Mouse (Mus musculus) intestine, postnatal 0 days (tissue): Measurements from ENCODE around the gene Wdr81. TPM values are rescaled to one million over a fixed set of nuclear protein-coding genes. Genes with fewer than 3 reads are reported as not detected.

ENCODE experiments used
- ATAC-seq: fragments of 200-750 bp; cut with Nextera tagmentation; 2 replicates; pipeline ENCODE4 v1.8.0; 2017; ENCODE audit warnings: mild to moderate bottlenecking, moderate TSS enrichment, moderate library complexity
- H3K27ac ChIP-seq: fragments of 300-500 bp; sonication (generic); 2 replicates; pipeline ENCODE4 v1.5.1; 2014; ENCODE audit warnings: mild to moderate bottlenecking, low read depth, low read length, moderate library complexity
- H3K27me3 ChIP-seq: fragments of 300-500 bp; sonication (generic); replicated peaks from 2 replicates; pipeline ENCODE4 v1.6.1; 2014; ENCODE audit warnings: low read length, mixed read lengths; ENCODE audit not compliant: control insufficient read depth, insufficient read depth
- H3K36me3 ChIP-seq: fragments of 300-500 bp; sonication (generic); 2 replicates; pipeline ENCODE4 v1.6.1; 2014; ENCODE audit warnings: mild to moderate bottlenecking, moderate library complexity; ENCODE audit not compliant: control insufficient read depth, insufficient read depth
- H3K4me1 ChIP-seq: fragments of 300-500 bp; sonication (generic); replicated peaks from 2 replicates; pipeline ENCODE4 v1.6.1; 2014; ENCODE audit warnings: antibody characterized with exemption, low read length, mixed read lengths; ENCODE audit not compliant: control insufficient read depth, insufficient read depth
- H3K4me2 ChIP-seq: fragments of 300-500 bp; sonication (generic); replicated peaks from 2 replicates; pipeline ENCODE4 v1.6.1; 2014; ENCODE audit warnings: low read depth, mild to moderate bottlenecking, moderate library complexity
- H3K4me3 ChIP-seq: fragments of 300-500 bp; sonication (generic); 2 replicates; pipeline ENCODE4 v1.5.1; 2014; ENCODE audit warnings: low read depth, low read length
- H3K9ac ChIP-seq: fragments of 300-500 bp; sonication (generic); 2 replicates; pipeline ENCODE4 v1.6.1; 2014; ENCODE audit warnings: mild to moderate bottlenecking, low read depth, low read length
- H3K9me3 ChIP-seq: fragments of 300-500 bp; sonication (generic); 2 replicates; pipeline ENCODE4 v1.6.1; 2016; ENCODE audit warnings: mixed run types; ENCODE audit not compliant: control insufficient read depth
- CTCF ChIP-seq: sonication (generic); IDR thresholded peaks from 2 replicates; pipeline ENCODE4 v1.5.1; 2016; ENCODE audit warnings: low read depth, mild to moderate bottlenecking, control low read depth, antibody characterized with exemption, moderate library complexity
- WGBS: fragments of 180-500 bp; shearing (Covaris S2); extraction: QIAGEN DNeasy Blood & Tissue Kit; methylation state at CpG from one replicate; pipeline ENCODE4 v1.1.7; 2014; 5-methylcytosine and 5-hydroxymethylcytosine counted together
- polyA plus RNA-seq: library from polyadenylated mRNA; unstranded; fragments of >200 nt; fragmentation: Nextera tagmentation; extraction: Ambion mirVana; gene quantifications from 2 replicates; pipeline ENCODE4 v1.2.1, GENCODE M21; 2015

Wdr81 gene
- polyA plus RNA-seq, 1 experiment from 2014 or later: 8.8 TPM

- Histone ChIP-seq H3K4me3 (peak overlapping the region; percentile 87), H3K9me3 (no peaks in the 10 kb centered on the region), H3K36me3 (peaks cover 19% of the 10 kb centered on the region), H3K4me2 (peak overlapping the region; percentile 91), H3K4me1 (0 out of 2 replicates have a peak, but pooled peaks cover 10% of the 10 kb centered on the region), H3K27me3 (no peaks in the 10 kb centered on the region), H3K27ac (peak overlapping the region; percentile 97), H3K9ac (peak overlapping the region; percentile 92)
- ATAC-seq: peak; percentile 41
- no peak for TF ChIP-seq CTCF
- 3% methylated on average over 16 of the region's 16 CpGs for WGBS
Observed at GRCm38 (mm10) chr11:75462253-75462783, 7.8 kb upstream of the Wdr81 start.

GRCm38 (mm10) chr11:75461743-75462252, 7.3 kb upstream of the Wdr81 start:
- TF ChIP-seq CTCF: no peak
- under 1% methylated on average over 30 of the region's 30 CpGs for WGBS
- peak overlapping the region; percentile 91 for H3K4me2 ChIP-seq
- H3K36me3 ChIP-seq: peaks cover 19% of the 10 kb centered on the region
- 0 out of 2 replicates have a peak, but pooled peaks cover 10% of the 10 kb centered on the region for H3K4me1 ChIP-seq
- H3K9ac ChIP-seq: peak overlapping the region; percentile 92
- H3K9me3 ChIP-seq: no peaks in the 10 kb centered on the region
- 0 out of 2 replicates have a peak, but pooled peaks have one; percentile 1 for ATAC-seq
- H3K27ac ChIP-seq: peak overlapping the region; percentile 97
- no peaks in the 10 kb centered on the region for H3K27me3 ChIP-seq
- peak overlapping the region; percentile 87 for H3K4me3 ChIP-seq

DNA sequence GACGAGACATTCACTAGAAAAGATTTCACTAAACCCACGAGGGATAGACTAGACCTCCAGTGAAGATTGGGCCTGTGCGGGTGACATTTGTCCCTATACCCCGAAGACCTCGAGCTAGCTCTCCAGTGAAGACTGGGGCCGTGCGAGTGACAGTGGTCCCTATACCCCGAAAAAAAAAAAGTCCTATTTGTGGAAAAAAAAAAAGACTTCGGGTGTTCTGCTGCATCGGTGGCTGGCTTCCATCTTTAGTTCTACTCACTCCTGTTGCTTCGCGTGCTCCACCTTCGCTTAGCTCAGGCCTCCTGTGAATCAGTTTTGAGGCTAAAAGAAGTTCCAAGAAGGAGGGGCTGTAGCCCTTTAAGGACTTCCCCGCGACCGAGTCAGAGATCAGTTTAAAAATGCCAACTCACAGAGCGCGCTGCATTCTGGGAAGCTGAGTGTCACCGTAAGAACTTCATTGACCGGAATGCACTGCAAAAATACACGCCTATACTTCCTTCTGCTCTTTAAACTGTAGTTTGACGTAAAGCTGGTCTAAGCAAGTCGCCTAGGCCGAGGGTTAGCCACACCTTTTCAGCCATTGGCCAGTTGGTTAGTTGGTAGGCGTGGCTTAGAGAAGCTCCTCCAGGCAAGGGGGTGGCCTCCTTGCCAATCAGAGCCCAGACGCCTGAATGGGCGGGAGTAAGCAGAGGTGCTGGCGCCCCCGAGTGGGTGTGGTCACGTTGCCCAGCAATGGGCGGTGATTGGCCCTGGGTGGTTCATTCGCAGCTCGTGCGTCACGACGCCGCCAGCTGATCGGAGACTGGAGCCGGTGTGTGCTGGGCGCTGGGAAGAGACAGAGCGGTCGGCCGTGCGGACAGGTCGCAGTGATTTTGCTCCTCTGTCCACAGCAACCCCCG, 6.6 kb upstream of the Wdr81 start, which contains the start of gene Tlcd2:
Tlcd2 (plus strand) TSS at position 872 of the 899 bp plus-strand sequence.
- Histone ChIP-seq H3K4me1 (0 out of 2 replicates have a peak, but pooled peaks cover 10% of the 10 kb centered on the region), H3K4me2 (peak within 1 kb of the TSS; percentile 91), H3K36me3 (peaks cover 19% of the 10 kb centered on the region), H3K27me3 (no peaks in the 10 kb centered on the region), H3K9ac (peak within 1 kb of the TSS; percentile 92), H3K27ac (peak within 1 kb of the TSS; percentile 97), H3K9me3 (no peaks in the 10 kb centered on the region), H3K4me3 (peak within 1 kb of the TSS; percentile 87)
- whole genome bisulfite sequencing: under 1% methylated on average over 46 of the region's 46 CpGs
- ATAC-seq: peak; percentile 84
- TF ChIP-seq CTCF: peak; percentile 27; the same call in 1 of the 2 replicates

- no peaks in the 10 kb centered on the region for H3K9me3 ChIP-seq
Observed at GRCm38 (mm10) chr11:75460103-75460843, 5.8 kb upstream of the Wdr81 start.

DNA sequence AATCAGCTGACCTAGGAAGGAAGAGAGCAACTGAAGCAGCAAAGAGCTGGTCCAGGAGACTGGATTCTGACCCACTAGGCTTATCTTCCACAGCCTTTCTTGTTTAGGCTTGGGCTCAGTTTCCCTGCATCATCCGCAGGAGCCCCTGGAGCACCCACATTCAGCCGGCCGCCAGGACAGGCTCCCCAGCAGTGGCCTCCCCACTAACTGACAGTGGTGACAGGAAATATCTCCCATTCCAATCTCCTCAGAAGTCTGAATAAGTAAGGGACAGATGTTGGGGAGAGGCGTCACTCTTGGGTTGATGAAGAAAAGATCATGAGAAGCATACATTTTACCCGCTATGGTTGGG, 5.2 kb upstream of the Wdr81 start:
- Histone ChIP-seq H3K4me1 (0 out of 2 replicates have a peak, but pooled peaks cover 9% of the 10 kb centered on the region), H3K4me2 (peak overlapping the region; percentile 67), H3K27me3 (no peaks in the 10 kb centered on the region), H3K27ac (peak overlapping the region; percentile 94), H3K4me3 (no peak overlapping the region), H3K9ac (no peak overlapping the region), H3K36me3 (0 out of 2 replicates have a peak, but pooled peaks cover 5% of the 10 kb centered on the region), H3K9me3 (no peaks in the 10 kb centered on the region)
- no peak for TF ChIP-seq CTCF
- no peak for ATAC-seq
- 34% methylated on average over 5 of the region's 5 CpGs for WGBS

More at GRCm38 (mm10) chr11:75460103-75460843, 5.8 kb upstream of the Wdr81 start:
- Histone ChIP-seq H3K9ac (peak overlapping the region; percentile 35; the same call in 1 of the 2 replicates), H3K4me1 (0 out of 2 replicates have a peak, but pooled peaks cover 10% of the 10 kb centered on the region), H3K4me2 (peak overlapping the region; percentile 67), H3K27me3 (no peaks in the 10 kb centered on the region), H3K4me3 (peak overlapping the region; percentile 34), H3K27ac (peak overlapping the region; percentile 94), H3K36me3 (peaks cover 10% of the 10 kb centered on the region; the same call in 1 of the 2 replicates)
- peak; percentile 32 for ATAC-seq
- 6% methylated on average over 19 of the region's 19 CpGs for WGBS
- no peak for TF ChIP-seq CTCF
